Mouse (Mus musculus): Measurements from ENCODE around the gene Iah1. TPM values are rescaled to one million over a fixed set of nuclear protein-coding genes. Genes with fewer than 3 reads are reported as not detected.
A peak's percentile ranks its signal among the peaks of the same experiment; 100 is the strongest.

Iah1 gene
- polyA plus RNA-seq, 1 experiment from 2014 or later, result 64.7 TPM

GRCm38 (mm10) chr12:21350113-21350876 lies 34.1 kb downstream of the Iah1 start:
- H3K4me1 ChIP-seq (ENCODE audit: insufficient read depth), result no peaks in the 10 kb centered on the region
- no peak overlapping the region for H3K9ac ChIP-seq (replicated peaks)
- 86% methylated on average over 7 of the region's 7 CpGs for WGBS (ENCODE audit: insufficient replicate concordance)
- H3K27ac ChIP-seq (ENCODE audit: low read depth), result no peak overlapping the region
- TF ChIP-seq EP300 (IDR thresholded peaks at IDR 0.05; ENCODE audit: low read depth), result no peak
- no peak for TF ChIP-seq CTCF (IDR thresholded peaks at IDR 0.05; ENCODE audit: low read depth)
- H3K9me3 ChIP-seq (ENCODE audit: low read length), result peaks cover 10% of the 10 kb centered on the region
- H3K4me3 ChIP-seq (ENCODE audit: low read depth, low read length), result no peak overlapping the region
- H3K36me3 ChIP-seq (replicated peaks; ENCODE audit: insufficient read depth, low read length), result peaks cover 48% of the 10 kb centered on the region
- no peak overlapping the region for H3K4me2 ChIP-seq (ENCODE audit: low read depth, low read length)
- DNase-seq (no peak), ATAC-seq (no peak)
- H3K27me3 ChIP-seq (ENCODE audit: insufficient read depth, low read length), result no peaks in the 10 kb centered on the region

- Histone ChIP-seq H3K27ac (ENCODE audit: low read depth) (no peak overlapping the region), H3K27me3 (ENCODE audit: insufficient read depth, low read length) (no peaks in the 10 kb centered on the region), H3K9ac (replicated peaks) (no peak overlapping the region), H3K4me3 (ENCODE audit: low read depth, low read length) (no peak overlapping the region), H3K36me3 (replicated peaks; ENCODE audit: insufficient read depth, low read length) (peaks cover 41% of the 10 kb centered on the region), H3K4me2 (ENCODE audit: low read depth, low read length) (no peak overlapping the region), H3K4me1 (ENCODE audit: insufficient read depth) (no peaks in the 10 kb centered on the region), H3K9me3 (ENCODE audit: low read length) (peaks cover 10% of the 10 kb centered on the region)
- 96% methylated on average over 8 of the region's 8 CpGs for WGBS (ENCODE audit: insufficient replicate concordance)
- DNase-seq (no peak), ATAC-seq (no peak)
- TF ChIP-seq EP300 (IDR thresholded peaks at IDR 0.05; ENCODE audit: low read depth), result no peak
- TF ChIP-seq CTCF (IDR thresholded peaks at IDR 0.05; ENCODE audit: low read depth), result no peak
Measured at GRCm38 (mm10) chr12:21353681-21354080, 37.5 kb downstream of the Iah1 start.

- no peaks in the 10 kb centered on the region for H3K9me3 ChIP-seq (ENCODE audit: low read length)
- ATAC-seq, result no peak
- WGBS (ENCODE audit: insufficient replicate concordance), result 74% methylated on average over 2 of the region's 2 CpGs
Measured at GRCm38 (mm10) chr12:21362686-21363085, 46.5 kb downstream of the Iah1 start.

GRCm38 (mm10) chr12:21363195-21363594 lies 47.0 kb downstream of the Iah1 start:
- DNase-seq (no peak), ATAC-seq (no peak)
- H3K4me3 ChIP-seq (ENCODE audit: low read depth, low read length), result no peak overlapping the region
- H3K9me3 ChIP-seq (ENCODE audit: low read length), result no peaks in the 10 kb centered on the region
- no peaks in the 10 kb centered on the region for H3K27me3 ChIP-seq (ENCODE audit: insufficient read depth, low read length)
- no peak overlapping the region for H3K27ac ChIP-seq (ENCODE audit: low read depth)
- TF ChIP-seq CTCF (IDR thresholded peaks at IDR 0.05; ENCODE audit: low read depth) (no peak), EP300 (IDR thresholded peaks at IDR 0.05; ENCODE audit: low read depth) (no peak)
- H3K4me1 ChIP-seq (ENCODE audit: insufficient read depth), result no peaks in the 10 kb centered on the region
- 0 out of 2 replicates have a peak, but pooled peaks cover 5% of the 10 kb centered on the region for H3K36me3 ChIP-seq (replicated peaks; ENCODE audit: insufficient read depth, low read length)
- WGBS (ENCODE audit: insufficient replicate concordance), result 82% methylated on average over 3 of the region's 3 CpGs
- H3K9ac ChIP-seq (replicated peaks), result no peak overlapping the region
- H3K4me2 ChIP-seq (ENCODE audit: low read depth, low read length), result no peak overlapping the region

More at GRCm38 (mm10) chr12:21362686-21363085, 46.5 kb downstream of the Iah1 start:
- Histone ChIP-seq H3K9ac (replicated peaks) (no peak overlapping the region), H3K4me3 (ENCODE audit: low read depth, low read length) (no peak overlapping the region), H3K4me1 (ENCODE audit: insufficient read depth) (no peaks in the 10 kb centered on the region), H3K4me2 (ENCODE audit: low read depth, low read length) (no peak overlapping the region), H3K36me3 (replicated peaks; ENCODE audit: insufficient read depth, low read length) (0 out of 2 replicates have a peak, but pooled peaks cover 7% of the 10 kb centered on the region), H3K27me3 (ENCODE audit: insufficient read depth, low read length) (no peaks in the 10 kb centered on the region), H3K27ac (ENCODE audit: low read depth) (no peak overlapping the region)
- TF ChIP-seq CTCF (IDR thresholded peaks at IDR 0.05; ENCODE audit: low read depth) (no peak), EP300 (IDR thresholded peaks at IDR 0.05; ENCODE audit: low read depth) (no peak)
- no peak for DNase-seq

GRCm38 (mm10) chr12:21364624-21365435 lies 48.6 kb downstream of the Iah1 start:
- no peak overlapping the region for H3K9ac ChIP-seq (replicated peaks)
- peak; percentile 40 for DNase-seq
- H3K4me1 ChIP-seq (ENCODE audit: insufficient read depth), result no peaks in the 10 kb centered on the region
- peak; percentile 97 for ATAC-seq
- H3K4me2 ChIP-seq (ENCODE audit: low read depth, low read length), result no peak overlapping the region; the same call in 1 of the 2 replicates
- no peak for TF ChIP-seq CTCF (IDR thresholded peaks at IDR 0.05; ENCODE audit: low read depth)
- no peak for TF ChIP-seq EP300 (IDR thresholded peaks at IDR 0.05; ENCODE audit: low read depth)
- H3K4me3 ChIP-seq (ENCODE audit: low read depth, low read length), result no peak overlapping the region
- 63% methylated on average over 10 of the region's 10 CpGs for WGBS (ENCODE audit: insufficient replicate concordance)
- no peaks in the 10 kb centered on the region for H3K9me3 ChIP-seq (ENCODE audit: low read length)
- 0 out of 2 replicates have a peak, but pooled peaks cover 5% of the 10 kb centered on the region for H3K36me3 ChIP-seq (replicated peaks; ENCODE audit: insufficient read depth, low read length)
- H3K27me3 ChIP-seq (ENCODE audit: insufficient read depth, low read length), result no peaks in the 10 kb centered on the region
- H3K27ac ChIP-seq (ENCODE audit: low read depth), result peak overlapping the region; percentile 46; the same call in 1 of the 2 replicates

Measured in liver, postnatal 0 days (tissue).